Mouse (Mus musculus) adipocyte (in vitro differentiated cells): ENCODE measurements around the gene Vsig1.

Experiments
- DNase-seq: peaks from one replicate; pipeline ENCODE4 v3.0.0-alpha.2; 2016; ENCODE audit warnings: low spot score

Gene Vsig1

DNA sequence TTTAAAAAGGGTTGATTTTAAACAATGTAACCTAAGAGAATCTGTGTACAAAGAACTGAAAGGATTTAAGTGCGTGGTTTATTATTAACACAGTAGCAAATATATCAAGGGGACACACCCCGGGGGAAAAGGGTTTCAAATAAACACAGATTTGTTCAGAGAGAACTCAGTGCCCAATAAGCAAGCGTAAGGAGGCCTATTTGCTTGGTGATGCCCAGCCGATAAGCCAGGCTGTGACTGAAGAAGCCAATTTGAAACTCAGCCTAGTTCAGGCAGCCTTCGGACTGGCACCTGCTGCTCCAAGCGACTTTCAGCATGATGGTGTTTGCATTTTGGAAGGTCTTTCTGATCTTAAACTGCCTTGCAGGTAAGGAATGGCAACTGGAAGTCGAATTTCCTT lies at the start of gene Vsig1:
Gene Vsig1, plus strand, starts transcription at position 249 of the 400 bp plus-strand sequence.
- DNase-seq: no peak

DNA sequence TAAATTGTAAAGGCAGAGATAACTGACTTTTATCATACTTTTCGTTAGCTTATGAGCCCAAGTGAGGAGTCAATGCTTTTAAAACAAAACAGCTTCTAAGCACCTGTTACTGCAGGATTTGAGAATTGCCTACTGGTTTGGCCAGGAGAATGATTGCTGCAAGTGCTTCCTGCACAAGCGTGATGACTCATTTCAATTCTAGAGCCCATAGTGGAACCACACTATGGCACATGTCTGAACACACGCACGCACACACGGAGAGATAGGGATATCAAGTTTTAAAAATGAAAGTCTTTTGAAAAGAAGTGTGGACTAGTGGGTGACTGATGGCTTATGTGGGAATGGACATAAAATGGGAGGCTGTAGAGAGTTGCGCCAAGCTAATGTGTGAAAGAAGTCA lies 44.6 kb upstream of the Vsig1 start:
- no peak for DNase-seq

DNA sequence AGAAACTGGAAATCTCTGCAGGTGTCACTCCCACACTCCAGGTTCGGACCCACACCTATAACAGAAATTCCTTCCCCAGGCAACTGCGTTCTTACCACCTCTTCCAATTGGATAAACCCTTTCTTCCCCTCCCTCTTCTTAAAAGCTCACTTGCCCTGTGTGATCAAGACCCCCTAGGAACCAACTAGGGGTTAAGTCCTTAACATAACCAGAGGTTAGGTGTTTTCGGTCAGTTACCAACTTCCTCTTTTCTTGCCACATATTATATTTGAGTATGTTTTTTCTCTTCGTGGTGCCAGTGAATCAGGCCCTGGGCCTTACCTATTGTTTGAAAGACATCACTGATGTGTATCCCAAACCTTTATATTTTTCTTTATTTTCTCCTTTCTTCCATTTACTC lies 44.0 kb upstream of the Vsig1 start:
- DNase-seq: no peak

DNA sequence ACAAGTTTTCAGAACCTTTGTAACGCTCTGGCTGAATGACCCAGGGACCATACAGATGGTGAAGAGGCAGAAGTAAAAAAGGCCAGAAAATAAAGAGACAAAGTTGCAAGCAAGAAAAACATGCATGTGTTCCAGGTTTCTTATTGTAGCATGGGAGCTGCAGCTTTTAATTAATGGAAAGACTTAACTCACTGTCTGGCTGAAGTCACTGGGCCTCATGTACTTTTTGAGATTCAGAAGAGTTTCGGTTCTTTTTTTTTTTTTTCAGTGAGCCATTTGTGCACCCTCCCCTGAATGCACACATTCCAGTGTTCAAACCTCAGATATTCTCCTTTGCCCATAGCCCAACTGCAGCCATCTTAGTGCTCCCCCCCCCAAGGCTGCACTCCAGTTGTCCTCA lies 20.2 kb upstream of the Vsig1 start:
- DNase-seq: no peak

DNA sequence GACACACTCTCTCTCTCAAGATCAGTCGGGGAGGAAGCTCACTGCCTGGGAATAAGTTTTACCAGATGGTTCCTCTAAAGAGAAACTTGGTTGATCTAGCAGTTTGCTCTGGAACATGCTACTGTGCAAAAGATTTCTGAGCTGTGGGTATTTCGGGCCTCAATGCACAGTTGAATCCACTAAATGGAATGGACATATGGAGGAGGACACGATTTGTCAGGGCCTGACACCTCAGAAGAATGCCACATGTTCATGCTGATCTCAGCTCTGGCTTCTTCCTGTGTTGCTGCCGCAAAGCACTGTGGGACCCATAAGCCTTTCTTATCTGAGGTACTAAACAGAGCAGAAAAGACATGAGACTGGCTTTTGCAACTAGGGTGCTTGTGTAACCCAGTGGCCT lies 15.6 kb upstream of the Vsig1 start:
- DNase-seq: no peak

DNA sequence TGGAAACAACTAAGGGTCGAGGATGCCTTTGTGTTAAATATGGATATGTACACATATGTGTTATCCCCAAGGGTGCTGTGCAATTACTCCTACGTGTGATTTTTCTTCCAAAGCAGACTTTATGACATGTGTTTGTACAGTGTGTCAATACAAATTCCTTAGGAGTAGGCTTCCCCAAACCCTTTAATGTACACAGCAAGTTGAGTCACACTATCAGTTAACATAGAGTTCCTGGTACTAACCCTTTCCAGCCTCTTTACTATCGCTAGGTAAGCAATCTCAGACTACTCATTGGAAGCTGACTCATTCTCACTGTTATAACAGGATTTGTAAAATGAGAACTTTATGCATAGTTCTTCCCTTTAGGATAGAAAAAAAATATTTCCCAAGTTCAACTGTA lies 3.9 kb upstream of the Vsig1 start:
- DNase-seq: no peak

DNA sequence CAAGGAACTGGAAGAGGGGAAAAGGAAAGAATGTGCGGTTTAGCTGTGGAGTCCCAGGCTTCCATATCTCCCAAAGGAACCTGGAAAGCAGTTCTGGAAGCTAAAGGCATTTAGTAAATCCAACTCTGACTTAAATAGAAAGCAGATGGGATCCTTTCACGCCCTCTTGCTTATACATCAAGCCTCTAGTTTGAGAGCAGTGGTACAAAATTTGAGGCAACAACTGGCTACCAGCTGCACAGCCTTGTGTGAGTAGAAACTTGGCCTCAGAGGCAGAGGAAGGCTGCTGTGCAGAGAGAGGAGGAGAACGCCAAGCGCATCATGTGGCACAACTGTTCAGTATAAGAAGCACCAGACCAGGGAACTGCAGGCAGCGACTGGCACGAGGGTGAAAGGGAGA lies 13.9 kb downstream of the Vsig1 start:
- peak; percentile 4 for DNase-seq

DNA sequence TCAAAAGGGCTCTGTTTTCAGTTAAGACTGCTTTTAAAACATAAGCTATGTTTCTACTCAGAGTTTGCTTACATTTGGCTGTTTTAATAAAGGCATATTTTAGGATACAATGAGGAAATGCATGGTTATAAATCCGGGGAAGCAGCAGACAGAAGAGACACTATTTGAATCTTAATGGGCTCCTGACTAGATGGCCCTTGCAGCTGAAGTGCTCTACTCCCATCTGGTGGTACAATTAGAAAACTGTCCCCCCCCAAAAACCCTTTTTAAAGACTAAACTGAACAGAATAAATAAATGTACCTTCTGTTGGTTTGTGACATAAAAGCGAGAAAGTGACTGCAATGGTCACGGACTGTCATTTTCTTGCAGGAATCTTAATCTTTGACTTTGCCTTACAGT lies 24.7 kb downstream of the Vsig1 start:
- peak; percentile 18 for DNase-seq

DNA sequence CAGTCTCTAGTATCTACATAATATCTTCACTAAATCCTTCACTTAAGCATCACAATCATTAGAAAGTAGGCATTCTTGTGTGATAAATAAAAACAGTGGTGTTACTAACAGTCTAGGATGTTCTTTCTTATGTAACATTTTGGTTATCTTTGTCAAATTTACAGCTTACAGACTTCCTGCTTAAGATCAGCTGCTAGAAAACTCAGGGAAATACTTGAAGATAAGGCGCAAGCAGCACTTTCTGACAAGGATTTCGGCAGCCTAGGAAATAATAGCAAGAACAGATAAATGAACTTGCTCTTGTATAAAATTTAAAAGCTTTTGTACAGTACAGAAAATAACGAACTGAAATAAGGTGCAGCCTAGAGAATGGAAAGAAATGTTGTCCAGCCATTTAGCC lies 25.9 kb downstream of the Vsig1 start:
- DNase-seq: no peak

DNA sequence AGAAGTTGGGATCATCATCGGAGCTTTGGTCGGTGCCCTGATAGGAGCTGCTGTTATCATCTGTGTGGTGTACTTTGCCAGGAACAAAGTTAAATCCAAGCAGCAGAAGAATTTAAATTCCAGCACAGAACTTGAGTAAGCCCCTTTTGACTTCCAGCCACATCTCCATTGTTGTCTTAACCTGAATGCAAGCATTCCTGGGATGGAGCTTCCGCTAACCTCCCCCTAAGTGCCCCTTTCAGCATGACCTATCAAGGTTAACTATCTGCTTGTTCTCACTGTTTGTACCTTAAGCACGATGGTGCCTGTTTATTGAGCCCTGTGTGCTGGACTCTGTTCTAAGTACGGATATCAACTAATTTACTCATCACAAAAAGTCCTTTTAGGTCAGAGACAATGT lies 28.9 kb downstream of the Vsig1 start:
- no peak for DNase-seq

DNA sequence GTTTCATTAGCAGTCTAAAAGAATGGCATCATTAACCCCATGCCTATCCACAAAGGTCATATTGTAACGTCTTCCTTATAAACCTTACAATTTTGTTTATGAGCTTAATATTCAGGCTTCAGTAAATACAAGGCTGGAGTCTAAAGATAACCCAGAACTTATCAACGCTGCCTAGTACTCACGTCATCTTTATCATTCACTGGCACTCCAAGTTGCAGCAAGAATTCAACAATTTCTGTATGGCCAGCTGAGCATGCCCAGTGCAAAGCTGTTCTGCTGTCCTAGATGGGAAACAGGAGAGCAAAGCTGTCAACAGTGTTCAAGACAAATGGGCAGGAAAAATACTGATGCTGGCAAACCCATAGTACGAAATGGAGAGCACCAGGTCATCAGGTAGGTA lies 46.2 kb downstream of the Vsig1 start:
- no peak for DNase-seq

DNA sequence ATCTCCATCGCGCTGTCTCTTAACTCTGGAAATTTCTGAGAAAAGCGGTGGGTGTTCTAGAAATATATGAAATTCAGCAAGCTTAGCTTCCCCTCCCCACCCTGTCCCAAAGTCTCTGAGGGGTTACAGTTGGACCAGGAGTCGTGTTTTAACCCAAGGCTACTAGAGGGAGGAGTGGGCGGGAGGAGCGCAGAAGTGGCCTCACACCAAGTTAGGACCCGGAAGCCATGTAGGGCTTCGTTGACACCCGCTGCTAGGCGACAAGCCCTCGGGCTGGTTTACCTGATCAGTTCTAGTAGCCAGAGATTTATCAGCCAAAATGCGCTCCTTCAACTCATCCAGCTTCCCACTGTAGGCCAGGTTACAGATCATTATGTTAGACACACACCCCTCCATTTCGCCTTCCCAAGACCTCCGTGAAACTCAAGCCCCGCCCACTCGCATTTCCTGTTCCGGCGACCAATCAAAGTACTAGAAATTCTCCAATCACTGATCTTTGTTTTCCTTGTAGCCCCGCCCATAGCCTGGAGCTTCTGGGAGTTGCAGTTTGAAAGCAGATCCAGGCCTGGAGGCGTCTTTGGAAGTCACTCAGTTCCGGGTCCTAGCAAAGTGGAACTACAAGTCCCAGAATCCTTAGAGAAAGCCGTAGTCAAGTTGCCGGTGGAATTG lies 49.0 kb downstream of the Vsig1 start, which contains the start of the genes Psmd10 and Atg4a:
Gene Psmd10, minus strand, starts transcription at position 457 of the 669 bp plus-strand sequence.
Gene Atg4a, plus strand, starts transcription at position 636 of the 669 bp plus-strand sequence.
- peak; percentile 96 for DNase-seq

DNA sequence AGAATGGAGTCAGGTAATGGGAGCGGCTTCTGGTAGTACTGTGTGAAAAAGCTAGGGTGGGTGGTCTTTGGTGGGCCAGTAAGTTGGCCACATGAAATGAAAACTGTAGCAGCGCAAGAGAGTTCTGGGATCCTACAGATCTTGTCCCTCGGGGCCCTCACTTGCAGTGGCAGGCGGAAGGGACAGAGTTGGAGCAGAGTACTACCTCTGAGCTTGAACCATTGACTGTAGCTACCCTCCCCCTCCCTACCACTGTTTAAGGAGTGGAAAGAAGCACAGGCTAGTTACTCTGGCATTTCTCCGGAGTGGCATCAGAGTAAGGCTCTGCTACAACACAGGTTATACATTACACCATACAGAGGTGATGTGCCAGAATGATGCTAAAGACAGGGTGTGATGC lies 49.6 kb downstream of the Vsig1 start:
- no peak for DNase-seq

DNA sequence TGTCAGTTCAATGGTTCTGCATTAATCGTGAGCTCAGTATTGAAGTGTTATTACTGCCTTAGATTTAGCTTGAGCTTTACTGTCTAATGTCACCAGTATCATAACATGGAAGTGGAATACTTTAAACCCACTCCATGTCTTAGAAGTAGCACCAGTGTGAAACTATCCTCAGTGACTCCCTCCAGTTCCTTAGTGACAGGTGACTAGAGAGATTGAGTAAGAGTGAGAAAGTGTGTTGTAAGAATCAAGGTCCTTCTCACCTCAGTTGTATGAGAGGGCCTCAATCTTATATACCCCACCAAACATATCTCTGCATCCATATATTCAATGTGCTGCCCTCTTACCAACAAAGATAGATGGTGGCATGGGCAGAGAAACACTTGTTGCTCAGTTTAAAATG lies 71.5 kb downstream of the Vsig1 start:
- no peak for DNase-seq

DNA sequence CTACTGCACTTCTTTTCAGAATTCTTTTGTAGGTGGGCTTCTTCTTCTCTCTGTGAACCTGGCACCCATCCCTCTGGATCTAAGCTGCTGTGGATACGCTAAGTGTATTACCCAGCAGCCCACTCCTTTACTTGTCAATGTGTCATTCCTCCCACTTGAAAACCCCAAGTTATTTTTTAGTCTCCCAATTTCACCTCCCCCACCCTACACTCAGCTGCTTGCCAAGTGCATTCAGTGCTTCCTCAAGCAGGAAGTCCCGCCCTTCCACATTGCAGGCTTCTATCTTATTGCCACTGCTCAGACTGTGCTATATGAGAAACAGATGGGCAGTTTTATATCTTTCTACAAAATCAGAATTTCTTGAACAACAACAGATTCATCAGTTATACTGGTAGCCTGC lies 72.1 kb downstream of the Vsig1 start:
- DNase-seq: peak; percentile 41

DNA sequence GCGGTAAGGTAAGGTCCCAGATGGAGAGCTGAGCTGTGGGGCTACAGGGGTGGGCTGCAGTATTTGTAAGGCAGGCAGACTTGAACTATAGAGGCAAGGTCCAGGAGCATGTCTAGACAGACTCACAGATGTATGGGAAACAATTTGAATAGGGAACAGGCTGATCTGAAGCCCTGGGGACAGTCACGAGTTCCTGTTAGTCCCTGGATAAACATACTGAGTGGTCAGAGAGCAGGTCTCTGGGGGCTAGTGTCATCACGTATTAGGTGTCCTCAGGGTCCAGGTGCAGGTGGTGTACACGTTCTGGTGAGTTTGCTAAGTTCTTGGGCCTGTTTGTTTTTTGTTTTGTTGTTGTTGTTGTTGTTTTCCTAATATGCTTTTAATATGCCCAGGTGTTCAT lies 72.8 kb downstream of the Vsig1 start:
- DNase-seq: no peak

DNA sequence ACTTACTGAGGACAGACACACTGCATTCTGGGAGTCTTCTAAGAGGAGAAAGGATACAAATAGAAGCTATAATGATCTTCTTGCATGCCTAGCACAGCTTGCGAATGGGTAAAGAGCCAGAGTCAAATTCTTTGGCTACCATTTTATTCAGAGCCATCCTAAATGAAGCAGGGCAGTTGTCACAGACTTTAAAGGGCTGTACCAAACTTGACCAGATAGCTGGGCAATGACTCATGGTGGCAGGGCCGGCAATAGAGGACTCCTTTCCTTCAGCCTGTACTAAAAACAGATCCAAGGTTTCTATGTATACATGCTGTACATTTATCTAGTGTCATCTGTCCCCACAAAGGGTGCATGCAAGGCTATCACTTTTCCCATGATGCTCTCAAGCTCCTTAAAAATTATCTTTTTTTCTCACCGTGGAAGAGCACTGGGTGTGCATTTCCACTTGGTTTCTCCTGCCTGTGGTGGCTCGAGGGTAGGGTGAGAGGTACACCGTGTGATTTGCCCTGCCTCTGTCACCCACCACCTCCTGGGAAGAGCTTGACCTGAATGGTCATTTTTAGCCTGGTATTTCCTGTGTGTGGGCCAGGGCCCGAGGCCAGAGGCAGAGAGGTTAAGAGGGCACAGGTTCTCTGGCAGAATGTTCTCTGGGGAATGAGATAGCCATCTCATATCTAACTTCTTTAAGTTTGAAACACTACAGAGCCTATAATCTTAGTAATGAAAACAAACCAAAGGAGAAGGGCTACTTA lies 76.0 kb downstream of the Vsig1 start:
- DNase-seq: no peak

DNA sequence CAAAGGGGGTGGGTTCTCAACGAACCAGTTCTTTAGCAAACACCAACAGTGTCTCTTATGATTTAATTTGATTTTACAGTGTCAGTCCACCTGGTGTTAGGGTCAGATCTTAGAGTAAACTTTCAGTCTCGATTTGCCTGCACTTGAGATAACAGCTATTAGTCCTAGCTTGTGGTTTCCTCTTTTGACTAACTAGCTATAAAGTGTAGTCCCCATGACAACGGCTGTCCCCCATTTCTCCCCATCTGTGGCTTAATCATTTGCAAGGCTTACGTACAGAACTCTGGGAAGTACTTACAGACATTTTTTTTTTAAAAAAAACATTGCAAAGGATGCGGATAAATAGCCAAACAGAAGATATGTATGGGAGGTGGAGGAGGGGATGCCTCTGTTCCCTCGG lies 77.4 kb downstream of the Vsig1 start:
- no peak for DNase-seq

DNA sequence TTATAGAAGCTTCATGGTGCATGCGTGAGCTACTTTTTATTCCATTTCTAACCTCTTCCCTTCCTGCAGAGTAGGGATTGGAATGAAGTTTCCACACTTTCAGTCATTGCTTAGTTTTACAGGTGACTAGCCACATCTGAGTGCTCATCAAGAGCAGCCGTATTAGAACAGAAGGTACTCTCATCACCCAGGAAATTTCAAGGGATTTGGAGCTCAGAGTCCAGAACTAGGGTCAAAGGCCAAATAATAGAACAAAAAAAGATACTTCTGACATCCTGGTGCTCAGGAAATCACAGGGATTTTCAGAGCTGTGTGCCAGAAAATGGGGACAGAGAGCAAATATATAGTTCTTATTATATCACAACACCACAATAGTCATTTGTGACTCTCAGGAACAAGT lies 77.8 kb downstream of the Vsig1 start:
- no peak for DNase-seq
